Mouse (Mus musculus) lung, embryonic 15.5 days (tissue): ENCODE measurements around the gene Tekt5. TPM values are rescaled to one million over a fixed set of nuclear protein-coding genes. Genes with fewer than 3 reads are reported as not detected.

Experiments used
- ATAC-seq: fragments of 200-750 bp; cut with Nextera tagmentation; 2 replicates; pipeline ENCODE4 v1.8.0; 2017; ENCODE audit warnings: moderate number of reproducible peaks, borderline replicate concordance; ENCODE audit not compliant: low FRiP score, low TSS enrichment; ENCODE audit errors: extremely low read depth
- H3K27ac ChIP-seq: fragments of 300-500 bp; sonication (generic); 2 replicates; pipeline ENCODE4 v1.5.1; 2015; ENCODE audit warnings: moderate library complexity, mild to moderate bottlenecking, inconsistent platforms
- H3K27me3 ChIP-seq: fragments of 300-500 bp; sonication (generic); 2 replicates; pipeline ENCODE4 v1.6.1; 2015; ENCODE audit warnings: inconsistent platforms
- H3K36me3 ChIP-seq: fragments of 300-500 bp; sonication (generic); 2 replicates; pipeline ENCODE4 v1.6.1; 2015; ENCODE audit warnings: inconsistent platforms
- H3K4me1 ChIP-seq: fragments of 300-500 bp; sonication (generic); 2 replicates; pipeline ENCODE4 v1.6.1; 2015; ENCODE audit warnings: inconsistent platforms
- H3K4me2 ChIP-seq: fragments of 300-500 bp; sonication (generic); 2 replicates; pipeline ENCODE4 v1.6.1; 2015; ENCODE audit warnings: inconsistent platforms, mild to moderate bottlenecking, moderate library complexity
- H3K4me3 ChIP-seq: fragments of 300-500 bp; sonication (generic); 2 replicates; pipeline ENCODE4 v1.5.1; 2015; ENCODE audit warnings: mild to moderate bottlenecking, inconsistent platforms
- H3K9ac ChIP-seq: fragments of 300-500 bp; sonication (generic); 2 replicates; pipeline ENCODE4 v1.6.1; 2015; ENCODE audit warnings: inconsistent platforms
- H3K9me3 ChIP-seq: fragments of 300-500 bp; sonication (generic); 2 replicates; pipeline ENCODE4 v1.6.1; 2016; ENCODE audit warnings: inconsistent platforms
- WGBS: fragments of 180-500 bp; shearing (Covaris S2); methylation state at CpG from one replicate; pipeline ENCODE4 v1.1.7; 2015; 5-methylcytosine and 5-hydroxymethylcytosine counted together
- polyA plus RNA-seq: library from polyadenylated mRNA; unstranded; fragments of >200 nt; fragmentation: Nextera tagmentation; extraction: Ambion mirVana; gene quantifications from 2 replicates; pipeline ENCODE4 v1.2.1, GENCODE M21; 2015

Tekt5 gene
- 1.9 and 2.6 TPM in 2 replicates for polyA plus RNA-seq

- H3K27ac ChIP-seq: no peak within 1 kb of the TSS
- H3K9ac ChIP-seq: peak within 1 kb of the TSS; percentile 13
- WGBS: 5% methylated on average over 37 of the region's 37 CpGs
- ATAC-seq: peak; percentile 68
- H3K36me3 ChIP-seq: no peaks in the 10 kb centered on the region
- peak within 1 kb of the TSS; percentile 38 for H3K4me3 ChIP-seq
- H3K4me2 ChIP-seq: peak within 1 kb of the TSS; percentile 60
- H3K9me3 ChIP-seq: no peaks in the 10 kb centered on the region
- H3K4me1 ChIP-seq: peaks cover 9% of the 10 kb centered on the region
- H3K27me3 ChIP-seq: no peaks in the 10 kb centered on the region; the same call in 1 of the 2 replicates
Measured at GRCm38 (mm10) chr16:10394699-10395540, at the start of gene Tekt5. Tekt5 (minus strand) TSS chr16:10395490.

GRCm38 (mm10) chr16:10443723-10444122 lies 48.4 kb upstream of the Tekt5 start:
- no peaks in the 10 kb centered on the region for H3K27me3 ChIP-seq
- peaks cover 13% of the 10 kb centered on the region for H3K4me1 ChIP-seq
- no peak overlapping the region for H3K27ac ChIP-seq
- H3K4me3 ChIP-seq: no peak overlapping the region
- H3K36me3 ChIP-seq: no peaks in the 10 kb centered on the region
- no peaks in the 10 kb centered on the region for H3K9me3 ChIP-seq
- H3K9ac ChIP-seq: no peak overlapping the region
- H3K4me2 ChIP-seq: no peak overlapping the region
- no peak for ATAC-seq

- WGBS: 86% methylated on average over 4 of the region's 4 CpGs
- ATAC-seq: no peak
- no peak overlapping the region for H3K4me3 ChIP-seq
- H3K36me3 ChIP-seq: no peaks in the 10 kb centered on the region
- H3K4me2 ChIP-seq: no peak overlapping the region
- no peak overlapping the region for H3K9ac ChIP-seq
- no peak overlapping the region for H3K27ac ChIP-seq
- 0 out of 2 replicates have a peak, but pooled peaks cover 4% of the 10 kb centered on the region for H3K4me1 ChIP-seq
- no peaks in the 10 kb centered on the region for H3K9me3 ChIP-seq
- no peaks in the 10 kb centered on the region for H3K27me3 ChIP-seq
Measured at GRCm38 (mm10) chr16:10441761-10442160, 46.5 kb upstream of the Tekt5 start.

- no peak overlapping the region for H3K9ac ChIP-seq
- no peak overlapping the region for H3K4me2 ChIP-seq
- WGBS: 84% methylated on average over 6 of the region's 6 CpGs
- H3K9me3 ChIP-seq: no peaks in the 10 kb centered on the region
- ATAC-seq: no peak
- no peaks in the 10 kb centered on the region for H3K36me3 ChIP-seq
- no peak overlapping the region for H3K27ac ChIP-seq
- H3K27me3 ChIP-seq: no peaks in the 10 kb centered on the region
- no peaks in the 10 kb centered on the region for H3K4me1 ChIP-seq
- no peak overlapping the region for H3K4me3 ChIP-seq
Measured at GRCm38 (mm10) chr16:10441328-10441727, 46.0 kb upstream of the Tekt5 start.

GRCm38 (mm10) chr16:10438055-10438454 lies 42.8 kb upstream of the Tekt5 start:
- Histone ChIP-seq H3K27ac (no peak overlapping the region), H3K9me3 (no peaks in the 10 kb centered on the region), H3K27me3 (no peaks in the 10 kb centered on the region), H3K4me3 (no peak overlapping the region), H3K4me1 (no peaks in the 10 kb centered on the region), H3K4me2 (no peak overlapping the region), H3K36me3 (no peaks in the 10 kb centered on the region), H3K9ac (no peak overlapping the region)
- ATAC-seq: no peak
- 86% methylated on average over 5 of the region's 5 CpGs for WGBS

GRCm38 (mm10) chr16:10436166-10436565 lies 40.9 kb upstream of the Tekt5 start:
- Histone ChIP-seq H3K27ac (no peak overlapping the region), H3K27me3 (no peaks in the 10 kb centered on the region), H3K9ac (no peak overlapping the region), H3K4me1 (no peaks in the 10 kb centered on the region), H3K9me3 (no peaks in the 10 kb centered on the region), H3K4me2 (no peak overlapping the region), H3K4me3 (no peak overlapping the region), H3K36me3 (no peaks in the 10 kb centered on the region)
- no peak for ATAC-seq
- 68% methylated on average over 6 of the region's 6 CpGs for WGBS

GRCm38 (mm10) chr16:10433344-10433743 lies 38.1 kb upstream of the Tekt5 start:
- H3K4me3 ChIP-seq: no peak overlapping the region
- no peak overlapping the region for H3K27ac ChIP-seq
- no peak for ATAC-seq
- WGBS: 86% methylated on average over 5 of the region's 5 CpGs
- no peak overlapping the region for H3K4me2 ChIP-seq
- no peaks in the 10 kb centered on the region for H3K27me3 ChIP-seq
- no peaks in the 10 kb centered on the region for H3K36me3 ChIP-seq
- no peaks in the 10 kb centered on the region for H3K9me3 ChIP-seq
- H3K4me1 ChIP-seq: no peaks in the 10 kb centered on the region
- H3K9ac ChIP-seq: no peak overlapping the region

- Histone ChIP-seq H3K27me3 (no peaks in the 10 kb centered on the region), H3K9me3 (no peaks in the 10 kb centered on the region), H3K36me3 (no peaks in the 10 kb centered on the region), H3K4me3 (no peak overlapping the region), H3K4me1 (no peaks in the 10 kb centered on the region), H3K4me2 (no peak overlapping the region), H3K9ac (no peak overlapping the region), H3K27ac (no peak overlapping the region)
- ATAC-seq: no peak
- 76% methylated on average over 4 of the region's 4 CpGs for WGBS
Measured at GRCm38 (mm10) chr16:10432387-10432786, 37.1 kb upstream of the Tekt5 start.

- no peaks in the 10 kb centered on the region for H3K27me3 ChIP-seq
- no peak overlapping the region for H3K9ac ChIP-seq
- no peak overlapping the region for H3K4me3 ChIP-seq
- 71% methylated on average over 1 of the region's 1 CpGs for WGBS
- H3K27ac ChIP-seq: no peak overlapping the region
- no peaks in the 10 kb centered on the region for H3K36me3 ChIP-seq
- no peaks in the 10 kb centered on the region for H3K9me3 ChIP-seq
- H3K4me1 ChIP-seq: no peaks in the 10 kb centered on the region
- H3K4me2 ChIP-seq: no peak overlapping the region
- no peak for ATAC-seq
Measured at GRCm38 (mm10) chr16:10431911-10432310, 36.6 kb upstream of the Tekt5 start.

GRCm38 (mm10) chr16:10420447-10421054 lies 25.3 kb upstream of the Tekt5 start:
- Histone ChIP-seq H3K36me3 (peaks cover 80% of the 10 kb centered on the region), H3K27me3 (no peaks in the 10 kb centered on the region), H3K4me1 (no peaks in the 10 kb centered on the region), H3K9ac (no peak overlapping the region), H3K4me3 (no peak overlapping the region), H3K27ac (no peak overlapping the region), H3K4me2 (no peak overlapping the region), H3K9me3 (no peaks in the 10 kb centered on the region)
- no peak for ATAC-seq
- 94% methylated on average over 9 of the region's 9 CpGs for WGBS

GRCm38 (mm10) chr16:10417723-10418259 lies 22.5 kb upstream of the Tekt5 start:
- H3K9ac ChIP-seq: no peak overlapping the region
- WGBS: 93% methylated on average over 9 of the region's 9 CpGs
- H3K4me3 ChIP-seq: no peak overlapping the region
- peaks cover 77% of the 10 kb centered on the region for H3K36me3 ChIP-seq
- no peak for ATAC-seq
- no peaks in the 10 kb centered on the region for H3K27me3 ChIP-seq
- H3K4me2 ChIP-seq: no peak overlapping the region
- no peak overlapping the region for H3K27ac ChIP-seq
- 0 out of 2 replicates have a peak, but pooled peaks cover 2% of the 10 kb centered on the region for H3K4me1 ChIP-seq
- no peaks in the 10 kb centered on the region for H3K9me3 ChIP-seq

- H3K4me2 ChIP-seq: no peak overlapping the region
- H3K4me1 ChIP-seq: 0 out of 2 replicates have a peak, but pooled peaks cover 9% of the 10 kb centered on the region
- WGBS: 92% methylated on average over 4 of the region's 4 CpGs
- no peaks in the 10 kb centered on the region for H3K9me3 ChIP-seq
- no peaks in the 10 kb centered on the region for H3K27me3 ChIP-seq
- no peak for ATAC-seq
- peaks cover 68% of the 10 kb centered on the region for H3K36me3 ChIP-seq
- no peak overlapping the region for H3K4me3 ChIP-seq
- no peak overlapping the region for H3K9ac ChIP-seq
- no peak overlapping the region for H3K27ac ChIP-seq
Measured at GRCm38 (mm10) chr16:10416866-10417265, 21.6 kb upstream of the Tekt5 start.
